Mouse (Mus musculus) kidney, embryonic 16.5 days (tissue): ENCODE data around the gene Slc1a2. TPM values are rescaled to one million over a fixed set of nuclear protein-coding genes. Genes with fewer than 3 reads are reported as not detected.
A peak's percentile ranks its signal among the peaks of the same experiment; 100 is the strongest.

Experiments
- ATAC-seq: fragments of 200-750 bp; cut with Nextera tagmentation; 2 replicates; pipeline ENCODE4 v1.8.0; 2017; ENCODE audit warnings: moderate TSS enrichment; ENCODE audit not compliant: low FRiP score, low TSS enrichment
- H3K27ac ChIP-seq: fragments of 300-500 bp; sonication (generic); 2 replicates; pipeline ENCODE4 v1.5.1; 2014; ENCODE audit warnings: low read length
- H3K27me3 ChIP-seq: fragments of 300-500 bp; sonication (generic); 2 replicates; pipeline ENCODE4 v1.6.1; 2014; ENCODE audit warnings: low read length, control low read depth, mixed read lengths; ENCODE audit not compliant: insufficient read depth
- H3K36me3 ChIP-seq: fragments of 300-500 bp; sonication (generic); 2 replicates; pipeline ENCODE4 v1.6.1; 2014; ENCODE audit warnings: low read length, control low read depth, mixed read lengths; ENCODE audit not compliant: insufficient read depth
- H3K4me1 ChIP-seq: fragments of 300-500 bp; sonication (generic); 2 replicates; pipeline ENCODE4 v1.6.1; 2014; ENCODE audit warnings: low read length, control low read depth, mixed read lengths; ENCODE audit not compliant: insufficient read depth
- H3K4me2 ChIP-seq: fragments of 300-500 bp; sonication (generic); replicated peaks from 2 replicates; pipeline ENCODE4 v1.6.1; 2014; ENCODE audit warnings: low read depth, low read length
- H3K4me3 ChIP-seq: fragments of 300-500 bp; sonication (generic); 2 replicates; pipeline ENCODE4 v1.5.1; 2014; ENCODE audit warnings: mild to moderate bottlenecking, low read length
- H3K9ac ChIP-seq: fragments of 300-500 bp; sonication (generic); replicated peaks from 2 replicates; pipeline ENCODE4 v1.6.1; 2014; ENCODE audit warnings: low read length
- H3K9me3 ChIP-seq: fragments of 300-500 bp; sonication (generic); 2 replicates; pipeline ENCODE4 v1.6.1; 2016; ENCODE audit warnings: low read length, control low read depth
- WGBS: fragments of 180-500 bp; shearing (Covaris S2); extraction: QIAGEN DNeasy Blood & Tissue Kit; methylation state at CpG from one replicate; pipeline ENCODE4 v1.1.7; 2014; 5-methylcytosine and 5-hydroxymethylcytosine counted together
- polyA plus RNA-seq: library from polyadenylated mRNA; unstranded; fragments of >200 nt; fragmentation: Nextera tagmentation; extraction: Ambion mirVana; gene quantifications from 2 replicates; pipeline ENCODE4 v1.2.1, GENCODE M21; 2015

The Slc1a2 gene
- polyA plus RNA-seq, 1 experiment from 2014 or later: 0.12 TPM

DNA sequence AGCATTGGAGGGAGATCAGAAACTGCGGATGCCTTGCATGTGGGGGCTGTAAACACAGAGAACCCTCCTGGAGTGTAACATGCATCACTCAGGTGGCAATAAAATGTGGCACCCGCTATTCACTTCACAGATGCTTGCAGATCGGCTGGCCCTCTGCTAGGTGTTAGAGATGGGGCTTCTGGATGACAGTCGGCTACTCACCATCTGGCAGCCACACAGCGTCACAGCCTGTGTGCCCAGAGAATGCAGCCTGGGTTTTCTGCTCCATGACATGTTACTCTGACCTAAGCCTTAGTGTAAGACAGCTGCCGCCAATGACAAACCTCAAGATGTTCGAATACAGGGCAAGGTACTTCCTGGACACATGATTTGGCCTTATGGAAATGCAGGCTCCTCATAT, 22.9 kb downstream of the Slc1a2 start:
- H3K9ac ChIP-seq: no peak overlapping the region

GRCm38 (mm10) chr2:102682168-102682567, 23.7 kb downstream of the Slc1a2 start:
- no peak overlapping the region for H3K4me3 ChIP-seq
- H3K4me1 ChIP-seq: 0 out of 2 replicates have a peak, but pooled peaks cover 4% of the 10 kb centered on the region
- ATAC-seq: no peak
- no peak overlapping the region for H3K27ac ChIP-seq
- H3K36me3 ChIP-seq: no peaks in the 10 kb centered on the region
- no peaks in the 10 kb centered on the region for H3K9me3 ChIP-seq
- no peak overlapping the region for H3K4me2 ChIP-seq
- no peaks in the 10 kb centered on the region for H3K27me3 ChIP-seq
- no peak overlapping the region for H3K9ac ChIP-seq
- 42% methylated on average over 5 of the region's 5 CpGs for WGBS

More for the DNA sequence above, 22.9 kb downstream of the Slc1a2 start:
- Histone ChIP-seq H3K9me3 (no peaks in the 10 kb centered on the region), H3K4me3 (no peak overlapping the region), H3K4me1 (0 out of 2 replicates have a peak, but pooled peaks cover 4% of the 10 kb centered on the region), H3K27me3 (no peaks in the 10 kb centered on the region), H3K36me3 (no peaks in the 10 kb centered on the region), H3K4me2 (no peak overlapping the region), H3K27ac (no peak overlapping the region)
- WGBS: 38% methylated on average over 7 of the region's 7 CpGs
- ATAC-seq: no peak

DNA sequence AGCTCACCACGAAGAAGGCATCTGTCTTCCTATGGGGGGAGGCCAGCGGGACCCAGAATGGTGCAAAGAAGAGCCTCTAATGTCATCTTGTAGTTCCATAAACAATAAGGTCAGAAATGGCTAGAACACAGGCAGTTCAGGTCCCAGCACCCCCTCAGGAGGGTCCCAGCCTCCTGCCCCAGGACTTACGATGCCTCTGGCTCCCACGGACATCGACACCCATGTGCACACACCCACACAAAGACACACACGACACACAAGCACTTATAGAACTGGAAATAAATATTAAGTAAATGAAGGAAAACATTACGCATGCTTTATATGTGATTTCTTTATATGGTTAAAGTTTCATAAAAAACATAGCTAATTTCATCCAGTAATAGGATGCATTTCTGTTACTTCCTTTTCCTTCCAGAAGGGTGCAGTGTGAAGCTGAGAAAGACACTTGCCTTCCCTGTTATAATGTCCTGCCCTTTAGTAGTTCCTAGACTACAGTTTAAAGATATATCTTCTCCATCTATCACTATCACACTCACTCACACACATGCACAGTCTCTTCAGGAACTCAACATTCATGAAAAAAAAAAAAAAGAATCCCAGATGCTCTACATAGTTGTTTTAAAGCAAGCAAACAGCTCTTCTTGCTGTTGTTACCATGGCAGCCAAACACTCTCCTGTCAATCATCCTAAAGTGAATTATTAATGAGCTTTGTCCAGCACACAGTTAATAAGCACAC, 27.1 kb downstream of the Slc1a2 start:
- peak; percentile 39; the same call in 1 of the 2 replicates for ATAC-seq
- H3K27me3 ChIP-seq: no peaks in the 10 kb centered on the region
- 0 out of 2 replicates have a peak overlapping the region, but pooled peaks have one; percentile 17 for H3K4me2 ChIP-seq
- 78% methylated on average over 7 of the region's 7 CpGs for WGBS
- no peak overlapping the region for H3K9ac ChIP-seq
- 0 out of 2 replicates have a peak, but pooled peaks cover 4% of the 10 kb centered on the region for H3K4me1 ChIP-seq
- H3K27ac ChIP-seq: no peak overlapping the region
- H3K36me3 ChIP-seq: no peaks in the 10 kb centered on the region
- H3K4me3 ChIP-seq: no peak overlapping the region
- H3K9me3 ChIP-seq: no peaks in the 10 kb centered on the region

- Histone ChIP-seq H3K9ac (no peak overlapping the region), H3K36me3 (no peaks in the 10 kb centered on the region), H3K27me3 (no peaks in the 10 kb centered on the region)
Observed at GRCm38 (mm10) chr2:102686108-102686450, 27.6 kb downstream of the Slc1a2 start.

GRCm38 (mm10) chr2:102693556-102693955, 35.1 kb downstream of the Slc1a2 start:
- no peaks in the 10 kb centered on the region for H3K9me3 ChIP-seq
- WGBS: 58% methylated on average over 7 of the region's 7 CpGs
- no peak overlapping the region for H3K27ac ChIP-seq
- H3K4me2 ChIP-seq: no peak overlapping the region
- H3K4me3 ChIP-seq: no peak overlapping the region
- H3K4me1 ChIP-seq: no peaks in the 10 kb centered on the region
- H3K9ac ChIP-seq: no peak overlapping the region
- no peaks in the 10 kb centered on the region for H3K36me3 ChIP-seq
- no peak for ATAC-seq
- H3K27me3 ChIP-seq: no peaks in the 10 kb centered on the region

More at GRCm38 (mm10) chr2:102686108-102686450, 27.6 kb downstream of the Slc1a2 start:
- Histone ChIP-seq H3K9me3 (no peaks in the 10 kb centered on the region), H3K4me1 (0 out of 2 replicates have a peak, but pooled peaks cover 4% of the 10 kb centered on the region), H3K27ac (no peak overlapping the region), H3K4me2 (0 out of 2 replicates have a peak overlapping the region, but pooled peaks have one; percentile 17), H3K4me3 (no peak overlapping the region)
- WGBS: 59% methylated on average over 9 of the region's 9 CpGs
- ATAC-seq: peak; percentile 49; the same call in 1 of the 2 replicates

GRCm38 (mm10) chr2:102694750-102695149, 36.3 kb downstream of the Slc1a2 start:
- no peaks in the 10 kb centered on the region for H3K27me3 ChIP-seq
- no peak for ATAC-seq
- H3K9me3 ChIP-seq: no peaks in the 10 kb centered on the region
- no peak overlapping the region for H3K4me2 ChIP-seq
- no peak overlapping the region for H3K27ac ChIP-seq
- H3K4me3 ChIP-seq: no peak overlapping the region
- H3K9ac ChIP-seq: no peak overlapping the region
- WGBS: 65% methylated on average over 4 of the region's 4 CpGs
- no peaks in the 10 kb centered on the region for H3K36me3 ChIP-seq
- no peaks in the 10 kb centered on the region for H3K4me1 ChIP-seq

DNA sequence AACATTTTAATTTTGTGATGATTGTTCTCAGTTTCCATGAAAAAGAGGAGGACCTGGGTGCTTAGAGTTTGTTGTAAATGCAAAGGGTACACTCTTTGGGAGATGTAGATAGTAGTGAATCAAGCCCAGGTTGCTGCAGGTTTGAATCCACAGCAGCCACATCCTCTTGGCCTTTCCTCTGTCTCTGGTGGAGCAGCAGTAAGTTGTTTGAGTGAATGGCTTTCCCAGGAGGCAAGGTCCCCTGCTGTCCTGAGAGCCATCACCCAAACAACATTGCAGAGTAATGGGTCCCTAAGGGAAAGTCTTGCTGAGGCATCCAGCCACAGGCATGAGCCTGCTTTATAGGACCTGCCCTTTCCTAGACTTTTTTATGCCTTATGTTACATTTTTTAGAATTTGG, 37.1 kb downstream of the Slc1a2 start:
- no peak overlapping the region for H3K4me2 ChIP-seq
- ATAC-seq: no peak
- H3K9ac ChIP-seq: no peak overlapping the region
- H3K4me1 ChIP-seq: no peaks in the 10 kb centered on the region
- H3K36me3 ChIP-seq: no peaks in the 10 kb centered on the region
- no peak overlapping the region for H3K4me3 ChIP-seq
- no peaks in the 10 kb centered on the region for H3K9me3 ChIP-seq
- H3K27ac ChIP-seq: no peak overlapping the region
- H3K27me3 ChIP-seq: no peaks in the 10 kb centered on the region

DNA sequence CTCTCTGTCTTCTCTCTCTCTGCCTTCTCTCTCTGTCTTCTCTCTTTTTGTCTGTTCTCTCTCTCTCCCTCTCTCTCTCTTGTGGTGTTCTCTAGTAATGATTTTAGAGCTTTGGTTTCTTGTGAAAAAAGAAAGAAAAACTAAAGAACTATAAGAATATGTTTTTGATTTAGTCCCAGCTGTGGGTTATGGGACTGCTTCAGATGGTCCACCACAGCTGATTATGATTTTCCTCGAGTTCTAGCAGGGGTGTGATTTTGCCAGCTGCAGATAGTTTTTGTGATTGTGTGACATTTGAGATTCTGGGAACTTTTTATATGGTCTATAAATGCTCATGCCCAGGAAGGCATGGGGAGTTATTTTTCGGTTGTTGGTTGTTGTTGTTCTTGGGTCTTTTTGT, 39.3 kb downstream of the Slc1a2 start:
- 58% methylated on average over 2 of the region's 2 CpGs for whole genome bisulfite sequencing
- H3K4me2 ChIP-seq: no peak overlapping the region
- no peaks in the 10 kb centered on the region for H3K36me3 ChIP-seq
- ATAC-seq: no peak
- no peaks in the 10 kb centered on the region for H3K9me3 ChIP-seq
- no peak overlapping the region for H3K27ac ChIP-seq
- H3K27me3 ChIP-seq: no peaks in the 10 kb centered on the region
- no peaks in the 10 kb centered on the region for H3K4me1 ChIP-seq
- H3K4me3 ChIP-seq: no peak overlapping the region
- no peak overlapping the region for H3K9ac ChIP-seq

- H3K9me3 ChIP-seq: no peaks in the 10 kb centered on the region
- no peaks in the 10 kb centered on the region for H3K27me3 ChIP-seq
- H3K4me1 ChIP-seq: no peaks in the 10 kb centered on the region
- ATAC-seq: no peak
- H3K27ac ChIP-seq: no peak overlapping the region
- no peaks in the 10 kb centered on the region for H3K36me3 ChIP-seq
- H3K4me2 ChIP-seq: no peak overlapping the region
- WGBS: 86% methylated on average over 7 of the region's 7 CpGs
- H3K9ac ChIP-seq: no peak overlapping the region
- no peak overlapping the region for H3K4me3 ChIP-seq
Observed at GRCm38 (mm10) chr2:102699921-102700320, 41.5 kb downstream of the Slc1a2 start.

GRCm38 (mm10) chr2:102700695-102701094, 42.2 kb downstream of the Slc1a2 start:
- no peak overlapping the region for H3K27ac ChIP-seq
- 100% methylated on average over 2 of the region's 2 CpGs for WGBS
- H3K9ac ChIP-seq: no peak overlapping the region
- no peak overlapping the region for H3K4me3 ChIP-seq
- H3K27me3 ChIP-seq: no peaks in the 10 kb centered on the region
- H3K9me3 ChIP-seq: no peaks in the 10 kb centered on the region
- ATAC-seq: no peak
- no peaks in the 10 kb centered on the region for H3K36me3 ChIP-seq
- no peak overlapping the region for H3K4me2 ChIP-seq
- no peaks in the 10 kb centered on the region for H3K4me1 ChIP-seq
